Mouse (Mus musculus) kidney, adult 8-10 months (tissue): ENCODE data around the gene Otub2.

Source experiments
- DNase-seq, 2 experiments: peaks; one replicate each; pipeline ENCODE4 v3.0.0; 2022

The Otub2 gene

GRCm38 (mm10) chr12:103445060-103445459, 56.6 kb downstream of the Otub2 start:
- DNase-seq = no peak

DNA sequence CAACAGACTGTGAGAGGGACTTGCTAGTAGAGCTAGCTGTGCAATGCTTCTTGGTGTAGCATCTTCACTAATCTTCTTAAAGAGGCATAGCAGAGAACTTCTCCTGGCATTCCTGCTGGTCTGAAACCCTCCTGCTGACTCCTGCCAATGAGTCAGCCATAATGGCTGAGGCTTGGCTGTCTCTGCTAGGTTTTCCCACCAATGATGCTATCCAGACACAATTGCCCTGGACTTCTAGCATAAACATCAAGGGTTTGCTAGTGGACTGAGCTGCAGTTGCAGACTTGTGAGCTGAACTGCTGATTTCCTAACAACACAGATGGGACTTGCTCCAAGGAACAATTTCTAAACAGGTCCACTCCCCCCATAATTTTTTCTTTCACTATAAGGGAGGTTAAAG, 64.9 kb downstream of the Otub2 start:
- no peak for DNase-seq
